Comparison of ENCODE assay signal across 8 mouse cellular contexts in the genomic region with DNA sequence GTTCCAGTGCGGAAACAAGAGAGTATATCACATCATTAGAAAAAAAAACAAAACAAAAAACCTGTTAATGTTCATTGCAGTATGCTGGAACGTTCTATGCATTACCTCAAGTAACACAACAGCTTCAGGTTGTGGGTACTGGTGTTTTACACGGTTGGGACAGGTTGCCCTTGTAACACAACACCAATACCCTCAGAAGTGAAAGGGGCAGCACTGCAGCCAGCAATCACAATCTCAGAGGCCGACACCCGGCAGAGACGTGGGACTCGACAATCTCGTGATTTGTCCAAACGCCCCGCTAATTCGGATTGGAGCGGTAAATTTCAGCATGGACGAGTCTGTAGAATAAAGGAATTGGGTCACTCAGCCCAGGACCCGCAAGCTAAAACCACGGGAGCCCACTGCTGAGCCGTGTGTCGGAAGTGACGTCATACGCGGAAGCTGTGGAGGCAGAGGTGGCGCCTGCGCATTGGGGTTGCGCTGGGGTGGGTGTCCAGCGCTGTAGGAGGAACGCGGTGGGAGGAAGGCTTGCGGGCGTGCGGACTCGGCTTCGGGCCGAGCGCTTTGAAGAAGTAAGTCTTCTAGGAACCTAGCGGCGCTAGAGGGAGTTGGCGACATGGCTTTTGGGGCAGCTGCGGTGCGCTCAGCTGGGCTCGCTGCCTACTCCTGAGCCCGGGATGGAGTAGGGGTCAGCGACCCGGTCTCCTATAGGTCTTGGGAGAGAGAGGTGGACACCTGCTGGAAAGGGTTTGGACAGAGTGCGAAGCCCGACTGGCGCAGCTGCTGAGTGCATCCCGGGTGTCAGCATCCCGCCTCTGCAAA. TPM values are rescaled to one million over a fixed set of nuclear protein-coding genes. Genes with fewer than 3 reads are reported as not detected.
A peak's percentile ranks its signal among the peaks of the same experiment; 100 is the strongest.
DNase-seq lines count a peak whose midpoint lies in the region; ATAC-seq lines count a peak whose summit lies in the region.

Gene Map3k13, plus strand, starts transcription at position 472 of the 822 bp plus-strand sequence.

- 2% methylated on average over 46 of the region's 47 CpGs for WGBS in hindbrain, embryonic 16.5 days
- 1% methylated on average over 47 of the region's 47 CpGs for WGBS in macrophage (ENCODE audit: missing documents)

- H3K27me3 ChIP-seq in hindbrain, embryonic 16.5 days (replicated peaks; ENCODE audit: control insufficient read depth, insufficient read depth, low read length), result no peaks in the 10 kb centered on the region

- no peaks in the 10 kb centered on the region for H3K9me3 ChIP-seq in hindbrain, embryonic 16.5 days (ENCODE audit: control insufficient read depth, low read length)

- H3K79me2 ChIP-seq in macrophage (ENCODE audit: inconsistent target), result no peaks in the 10 kb centered on the region

- peaks cover under 1% of the 10 kb centered on the region; the same call in 1 of the 2 replicates for H3K36me3 ChIP-seq in hindbrain, embryonic 16.5 days (ENCODE audit: control insufficient read depth, insufficient read depth, low read length)
- H3K36me3 ChIP-seq in macrophage (ENCODE audit: inconsistent target), result no peaks in the 10 kb centered on the region

- peak within 1 kb of the TSS; percentile 97 for H3K4me3 ChIP-seq in hindbrain, embryonic 16.5 days (ENCODE audit: low read length)
- H3K4me3 ChIP-seq in macrophage (ENCODE audit: inconsistent target), result peak within 1 kb of the TSS; percentile 76

- DNase-seq in R1 (ENCODE audit: low read depth, low spot score), result peak; percentile 92
- DNase-seq in cerebellum, postnatal 25 days, result peak; percentile 96 to 97
- DNase-seq in frontal cortex, postnatal 36 days (ENCODE audit: low spot score in 2 of 2), result peak; percentile 95 to 96
- DNase-seq in left cerebral cortex, adult 18-20 months (ENCODE audit: low spot score in 2 of 2), result peak; percentile 95 to 96
- peak; percentile 95 for DNase-seq in right cerebral cortex, adult 18-20 months
- peak; percentile 75 for DNase-seq in urinary bladder, postnatal 10 days (ENCODE audit: low spot score)

- H3K4me1 ChIP-seq in hindbrain, embryonic 16.5 days (ENCODE audit: control insufficient read depth, insufficient read depth, low read depth, low read length), result peaks cover 11% of the 10 kb centered on the region

- ATAC-seq in hindbrain, embryonic 16.5 days, result peak; percentile 99

- peak within 1 kb of the TSS; percentile 91 for H3K27ac ChIP-seq in hindbrain, embryonic 16.5 days (ENCODE audit: low read depth, low read length)
- peak within 1 kb of the TSS; percentile 82 for H3K27ac ChIP-seq in macrophage

- H3K4me2 ChIP-seq in hindbrain, embryonic 16.5 days (ENCODE audit: low read length), result peak within 1 kb of the TSS; percentile 83

- H3K9ac ChIP-seq in hindbrain, embryonic 16.5 days (ENCODE audit: low read depth, low read length), result peak within 1 kb of the TSS; percentile 90

RNA-seq across cellular contexts. Expression of gene Map3k13, which starts in this region (rescaled TPM):
- polyA plus RNA-seq in hindbrain, embryonic 16.5 days (2015; fragmentation: Nextera tagmentation; extraction: Ambion mirVana), result 5.1 and 6.2 TPM in 2 replicates
- 10 to 100 TPM; 17.0 to 17.6 TPM for total RNA-seq in left cerebral cortex, adult 18-20 months (2021)
- 1 to 10 TPM in 1 of 26 experiments, under 1 TPM in 23, not detected in 2; 0.16 to 1.0 (median 0.58) TPM for total RNA-seq in macrophage (2018; cell fraction: chromatin; rRNA removed)
- under 1 TPM; under 0.01 to 0.24 (median 0.13) TPM for total RNA-seq in macrophage (2018; cell fraction: cytosol; rRNA removed)
- total RNA-seq in macrophage (2018; cell fraction: nucleus; rRNA removed), result under 1 TPM in 24 of 26 experiments, not detected in 2; 0.10 to 0.69 (median 0.30) TPM
- 0.04 to 0.14 TPM (median 0.09 TPM) in 3 replicates for polyA plus RNA-seq in macrophage (2018)

Comparison
In these comparisons a context has a peak if more than half of its experiments do, and no peak if none do; other contexts are left out.
1. Peak in every context shown above with its lines: DNase-seq, ATAC-seq, H3K4me3 ChIP-seq and H3K27ac ChIP-seq.